Mouse (Mus musculus) liver, embryonic 14.5 days (tissue): ENCODE measurements at regions not wholly inside any gene's neighbourhood (a gene's known extent, or its start where the extent isn't known, plus 50 kb on each side); places are given as distances from the start of the nearest gene placed in this dataset.

Source experiments
- CTCF ChIP-seq: IDR thresholded peaks from 2 replicates; pipeline ENCODE4 v1.5.1; 2016; ENCODE audit warnings: antibody characterized with exemption, low read depth, control low read depth
- EP300 ChIP-seq: IDR thresholded peaks from 2 replicates; pipeline ENCODE4 v1.6.1; 2016; ENCODE audit warnings: antibody characterized with exemption, low read depth

GRCm38 (mm10) chrX:10775714-10776515, 61.1 kb downstream of the Mid1ip1 start:
- TF ChIP-seq EP300 (no peak), CTCF (no peak)
